Mouse (Mus musculus) testis, adult 10 weeks (tissue): ENCODE results near the gene Zfp719. TPM values are rescaled to one million over a fixed set of nuclear protein-coding genes. Genes with fewer than 3 reads are reported as not detected.

ENCODE experiments used
- polyA plus RNA-seq: library from polyadenylated mRNA; stranded (reverse); fragments of 350-450 nt; fragmentation: Illumina TruSeq; extraction: RNeasy Lipid Tissue Mini Kit (QIAGEN cat#74804); gene quantifications from one replicate; pipeline ENCODE4 v1.2.3, GENCODE M21; 2014; ENCODE audit warnings: low read depth, low replicate concordance

Gene Zfp719
- polyA plus RNA-seq = 13.8 TPM

DNA sequence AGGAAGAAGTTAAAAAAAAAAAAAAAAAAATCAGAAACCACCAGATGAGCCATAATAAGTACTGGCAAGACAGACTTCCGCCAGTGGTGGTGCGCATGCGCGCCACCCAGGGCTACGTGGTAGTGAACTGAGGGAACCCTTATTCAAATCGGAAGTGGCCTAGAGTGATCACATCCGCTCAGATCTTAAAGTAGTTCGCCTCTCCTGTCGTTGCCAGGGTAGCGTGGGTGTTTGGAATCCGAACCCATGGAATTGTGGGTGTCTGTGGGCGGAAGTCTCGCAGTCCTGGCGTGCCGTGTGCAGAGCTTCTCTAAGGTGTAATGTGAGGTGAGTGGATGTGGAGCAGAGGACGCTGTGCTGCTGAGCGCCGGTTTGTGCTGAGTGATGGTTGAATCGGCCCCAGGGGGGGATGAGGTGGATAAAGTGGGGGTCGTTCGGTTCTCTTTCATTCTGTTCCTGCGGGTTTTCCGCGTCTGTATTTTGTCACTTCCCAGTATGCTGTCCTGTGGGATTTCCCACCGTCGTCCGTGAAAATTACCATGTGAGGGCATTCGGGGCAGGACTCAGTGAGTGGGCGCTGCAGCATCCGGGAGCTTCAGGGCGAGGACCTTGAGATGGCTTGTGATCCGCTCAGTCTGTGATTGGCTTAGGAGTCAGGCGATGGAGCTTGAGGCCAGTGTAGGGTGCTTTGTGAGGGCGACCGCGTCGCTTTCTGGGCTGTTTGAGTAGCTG lies at the start of gene Zfp719:
Gene Zfp719 (plus strand): TSS at position 171 of the 732 bp plus-strand sequence.

DNA sequence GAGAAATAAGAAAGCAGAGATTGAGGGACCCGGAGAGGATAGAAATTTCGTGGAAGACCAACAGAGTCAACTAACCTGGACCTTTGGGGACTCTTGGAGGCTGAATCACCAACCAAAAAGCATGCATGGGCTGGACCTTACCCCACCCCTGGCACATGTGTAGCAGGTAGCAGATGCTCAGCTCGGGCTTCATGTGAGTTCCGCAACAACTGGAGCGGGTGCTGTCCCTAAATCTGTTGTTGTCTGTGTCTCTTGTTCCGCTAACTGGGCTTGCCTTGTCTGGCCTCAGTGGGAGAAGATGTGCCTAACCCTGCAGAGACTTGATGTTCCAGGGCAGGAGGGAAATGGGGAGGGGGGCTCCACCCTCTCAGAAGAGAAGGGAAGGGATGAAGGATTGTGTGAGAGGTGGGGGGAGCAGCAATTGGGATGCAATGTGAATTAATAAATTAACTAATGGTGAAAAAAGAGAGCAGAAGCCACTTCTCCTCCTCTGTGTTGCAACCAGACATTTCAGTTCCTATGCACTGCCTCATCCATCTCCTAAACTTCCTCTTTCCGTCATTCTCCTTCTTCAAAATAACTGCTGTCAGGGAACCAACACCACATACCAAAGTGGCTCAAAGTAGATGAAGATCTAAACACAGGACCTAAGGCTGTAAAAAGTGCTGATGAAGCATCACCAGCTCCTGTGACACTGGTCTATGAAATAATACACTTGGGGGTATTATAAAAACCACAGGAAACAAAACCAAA lies 35.0 kb upstream of the Zfp719 start, which contains the start of gene Cd33:
Gene Cd33 (minus strand): TSS at position 204 of the 753 bp plus-strand sequence.

DNA sequence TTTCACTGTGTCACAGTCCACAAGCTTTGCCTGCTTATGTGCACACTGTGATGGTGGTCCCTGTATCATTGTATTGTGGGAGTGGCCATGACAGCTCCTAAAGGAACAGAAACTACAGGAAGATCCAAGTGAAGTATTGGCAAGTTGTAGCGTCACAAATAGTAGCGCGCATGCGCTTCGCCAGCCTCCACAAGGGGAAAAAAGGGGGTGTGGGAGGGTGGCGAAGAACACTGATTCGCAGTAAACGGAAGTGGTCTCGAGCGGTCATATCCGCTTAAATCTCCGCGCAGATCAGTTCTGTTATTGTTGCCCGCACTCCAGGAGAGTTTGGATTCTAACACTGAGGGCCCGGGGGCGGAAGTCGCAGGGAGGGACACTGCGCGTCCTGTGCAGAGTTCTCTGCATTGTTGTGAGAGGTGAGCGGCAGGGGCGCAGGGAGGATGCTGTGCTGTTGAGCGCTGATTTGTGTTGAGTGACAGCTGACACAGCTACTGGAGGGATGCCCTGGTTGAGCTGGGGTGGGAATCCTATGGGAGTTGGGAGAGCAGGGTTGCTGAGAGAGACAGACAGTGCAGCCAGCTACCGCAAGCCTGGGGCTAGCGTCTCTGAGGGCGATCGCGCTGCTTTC lies 17.3 kb upstream of the Zfp719 start, which contains the start of gene Zfp658:
Gene Zfp658 (plus strand): TSS at position 251 of the 628 bp plus-strand sequence.

DNA sequence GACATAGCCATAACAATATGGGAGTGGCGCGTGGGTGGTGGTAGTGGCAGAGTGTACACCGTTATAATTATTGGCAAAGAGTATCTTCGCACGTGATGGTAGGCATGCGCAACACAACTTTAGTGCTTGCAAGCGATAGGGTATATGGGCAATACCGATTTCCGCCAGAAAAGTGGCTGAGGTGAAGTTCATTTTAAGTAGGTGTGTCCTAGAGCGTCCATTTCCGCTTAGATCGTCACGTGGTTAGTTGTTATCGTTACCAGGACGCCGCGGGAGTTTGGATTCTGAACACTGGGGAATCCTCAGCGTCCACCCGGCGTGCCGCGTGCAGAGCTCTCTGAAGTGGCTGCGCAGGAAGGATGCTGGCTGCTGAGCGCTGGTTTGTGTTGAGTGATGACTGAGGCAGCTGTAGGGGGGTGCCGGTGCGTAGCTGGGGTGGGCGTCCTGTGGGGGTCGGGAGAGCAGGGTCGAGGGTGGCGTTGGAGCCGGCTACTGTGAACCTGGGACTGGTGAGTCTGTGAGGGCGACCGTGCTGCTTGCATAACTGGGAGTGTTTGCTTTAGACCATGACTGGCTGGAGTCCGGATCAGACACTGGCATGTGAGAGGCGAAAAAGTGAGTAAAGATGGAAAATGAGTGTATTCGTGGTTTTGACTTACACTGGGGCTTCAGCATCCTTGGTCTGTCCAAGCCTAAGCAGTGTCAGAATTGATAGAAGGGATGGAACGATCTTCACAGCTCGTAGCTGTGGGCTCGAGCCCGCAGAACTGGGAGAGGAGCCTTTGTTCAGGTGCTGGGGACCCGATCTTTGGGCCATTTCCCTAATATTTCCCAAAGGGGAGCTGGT lies 27.7 kb downstream of the Zfp719 start, which contains the start of gene Zfp819:
Gene Zfp819 (plus strand): TSS at position 274 of the 847 bp plus-strand sequence.

DNA sequence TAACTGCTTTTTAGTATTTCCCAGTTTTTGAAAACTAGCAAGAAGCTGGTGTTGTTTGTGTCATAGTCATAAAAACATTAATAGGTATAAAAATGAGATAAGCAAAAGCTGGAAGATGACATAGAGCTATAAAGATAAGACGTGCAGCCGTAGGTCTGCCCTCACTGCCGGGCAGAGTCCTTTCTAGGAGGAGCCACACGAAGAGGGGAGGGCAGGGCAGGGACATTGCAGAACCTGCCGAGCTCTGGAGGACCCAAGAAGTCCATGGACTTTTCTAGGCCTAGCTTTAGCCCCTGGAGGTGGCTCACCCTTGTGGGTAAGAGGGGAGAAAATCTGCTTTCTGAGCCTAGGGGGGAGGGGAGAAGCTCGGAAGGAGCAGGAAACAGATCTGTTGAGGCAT lies 55.1 kb downstream of the Zfp719 start, which contains the start of gene Ceacam18:
Gene Ceacam18 (plus strand): TSS at position 208 of the 400 bp plus-strand sequence.

Other genes starting within 250 kb of the Zfp719 start
- gene Siglecf, start 228.3 kb upstream of the Zfp719 start, polyA plus RNA-seq = 0.10 TPM
- not detected for gene Siglecg, start 171.4 kb upstream of the Zfp719 start, polyA plus RNA-seq
- gene Lim2, start 151.9 kb upstream of the Zfp719 start, polyA plus RNA-seq = not detected
- gene Nkg7, start 142.5 kb upstream of the Zfp719 start, polyA plus RNA-seq = not detected
- gene Cldnd2, start 138.8 kb upstream of the Zfp719 start, polyA plus RNA-seq = 18.3 TPM
- 3.1 TPM for gene Etfb, start 135.5 kb upstream of the Zfp719 start, polyA plus RNA-seq
- not detected for gene Gm45233, start 135.5 kb upstream of the Zfp719 start, polyA plus RNA-seq
- 1.5 TPM for gene Vsig10l, start 116.5 kb upstream of the Zfp719 start, polyA plus RNA-seq
- 0.46 TPM for gene Iglon5, start 89.5 kb upstream of the Zfp719 start, polyA plus RNA-seq
- gene 4931406B18Rik, start 73.7 kb upstream of the Zfp719 start, polyA plus RNA-seq = 14.5 TPM
- 2.1 TPM for gene Cd33, start 35.2 kb upstream of the Zfp719 start, polyA plus RNA-seq
- 0.34 TPM for gene Zfp658, start 17.4 kb upstream of the Zfp719 start, polyA plus RNA-seq
- gene Zfp819, start 27.6 kb downstream of the Zfp719 start, polyA plus RNA-seq = 9.2 TPM
- gene Ceacam18, start 55.1 kb downstream of the Zfp719 start, polyA plus RNA-seq = not detected
- 1.0 TPM for gene Siglece, start 80.6 kb downstream of the Zfp719 start, polyA plus RNA-seq
- gene Ctu1, start 92.4 kb downstream of the Zfp719 start, polyA plus RNA-seq = 0.24 TPM
- gene Klk14, start 110.8 kb downstream of the Zfp719 start, polyA plus RNA-seq = not detected
- not detected for gene Klk13, start 133.0 kb downstream of the Zfp719 start, polyA plus RNA-seq
- gene Klk12, start 189.3 kb downstream of the Zfp719 start, polyA plus RNA-seq = not detected
- not detected for gene Klk11, start 195.0 kb downstream of the Zfp719 start, polyA plus RNA-seq
- gene Klk10, start 201.4 kb downstream of the Zfp719 start, polyA plus RNA-seq = not detected
- not detected for gene Klk9, start 212.3 kb downstream of the Zfp719 start, polyA plus RNA-seq
- gene Klk8, start 218.0 kb downstream of the Zfp719 start, polyA plus RNA-seq = not detected
- not detected for gene Klk7, start 231.7 kb downstream of the Zfp719 start, polyA plus RNA-seq
- not detected for gene Klk6, start 244.9 kb downstream of the Zfp719 start, polyA plus RNA-seq